Mouse (Mus musculus) heart, adult 2 months (tissue): Measurements from ENCODE around the gene Colec11. TPM values are rescaled to one million over a fixed set of nuclear protein-coding genes. Genes with fewer than 3 reads are reported as not detected.
A peak's percentile ranks its signal among the peaks of the same experiment; 100 is the strongest.

Experiments
- DNase-seq, 2 experiments: peaks; one replicate each; pipeline ENCODE4 v3.0.0; 2021
- H3K27ac ChIP-seq: fragments of 200-600 bp; 2 replicates; pipeline ENCODE4 v1.8.1; 2022
- H3K27me3 ChIP-seq: fragments of 200-500 bp; 2 replicates; pipeline ENCODE4 v1.6.1; 2012; ENCODE audit warnings: mild to moderate bottlenecking, low read length, inconsistent platforms, mixed read lengths; ENCODE audit not compliant: control insufficient read depth, insufficient read depth
- H3K36me3 ChIP-seq: fragments of 200-500 bp; 2 replicates; pipeline ENCODE4 v1.6.1; 2012; ENCODE audit warnings: low read length, inconsistent platforms; ENCODE audit not compliant: control insufficient read depth, insufficient read depth
- H3K4me1 ChIP-seq: fragments of 200-500 bp; 2 replicates; pipeline ENCODE4 v1.6.1; 2011; ENCODE audit warnings: low read length; ENCODE audit not compliant: control insufficient read depth, insufficient read depth
- H3K4me3 ChIP-seq: fragments of 200-600 bp; 2 replicates; pipeline ENCODE4 v1.8.1; 2022
- H3K79me2 ChIP-seq: fragments of 200-500 bp; replicated peaks from 2 replicates; pipeline ENCODE4 v1.6.1; 2012; ENCODE audit warnings: mild to moderate bottlenecking, inconsistent platforms, low read length, moderate library complexity, mixed read lengths; ENCODE audit not compliant: control insufficient read depth, insufficient read depth
- H3K9ac ChIP-seq: fragments of 200-500 bp; 2 replicates; pipeline ENCODE4 v1.6.1; 2012; ENCODE audit warnings: low read depth, mild to moderate bottlenecking, control low read depth, inconsistent platforms, low read length, mixed read lengths
- CTCF ChIP-seq: fragments of 200-600 bp; IDR thresholded peaks from 2 replicates; pipeline ENCODE4 v1.8.1; 2022; ENCODE audit warnings: antibody characterized with exemption, mild to moderate bottlenecking, moderate library complexity
- EP300 ChIP-seq: fragments of 200-500 bp; IDR thresholded peaks from 2 replicates; pipeline ENCODE4 v1.6.1; 2011; ENCODE audit warnings: low read depth, low read length, control low read depth; ENCODE audit not compliant: insufficient read depth
- POLR2A ChIP-seq: fragments of 200-500 bp; IDR thresholded peaks from 2 replicates; pipeline ENCODE4 v1.6.1; 2011; ENCODE audit warnings: mild to moderate bottlenecking, low read depth, low read length, control low read depth; ENCODE audit not compliant: insufficient read depth
- WGBS: fragments of 180-500 bp; shearing (Covaris S2); methylation state at CpG from one replicate; pipeline ENCODE4 v1.1.7; 2018; 5-methylcytosine and 5-hydroxymethylcytosine counted together
- intact Hi-C: fragments of 180-260 bp; cut with DNase I; formaldehyde crosslinking; loops from one replicate; pipeline ENCODE4 v1.15.1; 2025
- polyA plus RNA-seq: library from polyadenylated mRNA; depleted of rRNA; stranded (reverse); fragments of >200 nt; gene quantifications from 2 replicates; pipeline ENCODE4 v1.2.3, GENCODE M21; 2012
- total RNA-seq, 2 experiments: library from RNA; stranded (reverse); gene quantifications; 2 replicates each; pipeline ENCODE4 v1.2.3; 2021

Colec11 gene
- total and polyA plus RNA-seq, 3 experiments: 14.3 to 17.9 (median 15.2) TPM

- Histone ChIP-seq H3K27ac (no peak overlapping the region), H3K27me3 (no peaks in the 10 kb centered on the region), H3K4me3 (no peak overlapping the region), H3K4me1 (no peaks in the 10 kb centered on the region), H3K36me3 (no peaks in the 10 kb centered on the region), H3K9ac (no peak overlapping the region), H3K79me2 (no peaks in the 10 kb centered on the region)
- DNase-seq: no peak
- no peak for TF ChIP-seq POLR2A
- TF ChIP-seq CTCF: no peak
- TF ChIP-seq EP300: no peak
- intact Hi-C loops: no loop called here
- WGBS: 49% methylated on average over 2 of the region's 2 CpGs
Observed at GRCm38 (mm10) chr12:28598526-28598991, 24.6 kb downstream of the Colec11 start.

- no peaks in the 10 kb centered on the region for H3K79me2 ChIP-seq
- H3K27ac ChIP-seq: no peak overlapping the region
- H3K9ac ChIP-seq: no peak overlapping the region
- DNase-seq: no peak
- no peaks in the 10 kb centered on the region for H3K4me1 ChIP-seq
- TF ChIP-seq CTCF (no peak), POLR2A (no peak), EP300 (no peak)
- H3K27me3 ChIP-seq: no peaks in the 10 kb centered on the region
- H3K36me3 ChIP-seq: no peaks in the 10 kb centered on the region
- intact Hi-C loops: no loop called here
- WGBS: 26% methylated on average over 3 of the region's 3 CpGs
- no peak overlapping the region for H3K4me3 ChIP-seq
Observed at GRCm38 (mm10) chr12:28598110-28598509, 25.1 kb downstream of the Colec11 start.

GRCm38 (mm10) chr12:28597699-28598098 is 25.5 kb downstream of the Colec11 start:
- DNase-seq: no peak
- intact Hi-C loops: no loop called here
- H3K36me3 ChIP-seq: no peaks in the 10 kb centered on the region
- no peak overlapping the region for H3K4me3 ChIP-seq
- no peaks in the 10 kb centered on the region for H3K27me3 ChIP-seq
- no peak overlapping the region for H3K27ac ChIP-seq
- H3K9ac ChIP-seq: no peak overlapping the region
- no peaks in the 10 kb centered on the region for H3K4me1 ChIP-seq
- 50% methylated on average over 9 of the region's 9 CpGs for WGBS
- TF ChIP-seq CTCF (no peak), EP300 (no peak), POLR2A (no peak)
- H3K79me2 ChIP-seq: no peaks in the 10 kb centered on the region

- H3K4me3 ChIP-seq: no peak overlapping the region
- no peaks in the 10 kb centered on the region for H3K27me3 ChIP-seq
- H3K79me2 ChIP-seq: no peaks in the 10 kb centered on the region
- intact Hi-C loops: no loop called here
- DNase-seq: no peak
- H3K4me1 ChIP-seq: no peaks in the 10 kb centered on the region
- TF ChIP-seq EP300 (no peak), POLR2A (no peak), CTCF (no peak)
- no peak overlapping the region for H3K27ac ChIP-seq
- no peaks in the 10 kb centered on the region for H3K36me3 ChIP-seq
- no peak overlapping the region for H3K9ac ChIP-seq
Observed at GRCm38 (mm10) chr12:28596851-28597250, 26.3 kb downstream of the Colec11 start.

GRCm38 (mm10) chr12:28590428-28590827 is 32.7 kb downstream of the Colec11 start:
- H3K4me1 ChIP-seq: no peaks in the 10 kb centered on the region
- DNase-seq: no peak
- no peak overlapping the region for H3K4me3 ChIP-seq
- H3K27me3 ChIP-seq: no peaks in the 10 kb centered on the region
- intact Hi-C loops: no loop called here
- TF ChIP-seq CTCF: no peak
- no peak for TF ChIP-seq EP300
- no peak for TF ChIP-seq POLR2A
- no peaks in the 10 kb centered on the region for H3K79me2 ChIP-seq
- no peak overlapping the region for H3K27ac ChIP-seq
- no peaks in the 10 kb centered on the region for H3K36me3 ChIP-seq
- WGBS: 35% methylated on average over 13 of the region's 13 CpGs
- H3K9ac ChIP-seq: no peak overlapping the region

- Histone ChIP-seq H3K9ac (no peak overlapping the region), H3K79me2 (no peaks in the 10 kb centered on the region), H3K27ac (no peak overlapping the region), H3K4me3 (peak overlapping the region; percentile 36), H3K4me1 (no peaks in the 10 kb centered on the region), H3K27me3 (no peaks in the 10 kb centered on the region), H3K36me3 (no peaks in the 10 kb centered on the region)
- 8% methylated on average over 24 of the region's 24 CpGs for WGBS
- intact Hi-C loops: loop anchor here (2.0 to 5.0 kb wide), 3 partner anchors 108 to 1294 kb away; no protein-coding TSS in a partner anchor
- TF ChIP-seq CTCF: peak; percentile 91; the same call in 1 of the 2 replicates
- TF ChIP-seq POLR2A: no peak
- TF ChIP-seq EP300: peak; percentile 71; the same call in 1 of the 2 replicates
- peak; percentile 81 to 82 for DNase-seq
Observed at GRCm38 (mm10) chr12:28589090-28589868, 33.9 kb downstream of the Colec11 start.
